11 mouse cellular contexts compared by ENCODE assay signal in the genomic region with DNA sequence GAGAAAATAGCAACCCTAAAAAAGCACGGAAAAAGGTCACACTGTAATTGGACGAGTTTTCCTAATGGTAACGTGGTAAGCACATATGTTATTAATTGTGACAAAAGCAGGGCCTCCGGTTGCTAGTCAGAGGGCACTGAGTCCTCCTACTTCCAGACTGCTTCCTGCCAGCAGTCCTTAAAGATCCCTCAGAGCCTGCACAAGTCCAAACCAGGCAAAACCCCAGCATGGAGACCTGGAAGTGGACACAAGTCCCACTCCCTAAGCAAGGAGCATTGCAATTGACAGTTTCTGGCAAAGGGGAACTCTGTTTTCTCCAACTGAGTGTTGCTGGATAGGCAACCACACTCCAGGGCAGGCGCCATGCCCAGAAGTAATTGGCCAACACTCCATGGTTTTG. TPM values are rescaled to one million over a fixed set of nuclear protein-coding genes. Genes with fewer than 3 reads are reported as not detected.
A peak's percentile ranks its signal among the peaks of the same experiment; 100 is the strongest.
DNase-seq lines count a peak whose midpoint lies in the region; ATAC-seq and TF ChIP-seq lines count a peak whose summit lies in the region.
"Had no signal": no experiment of that assay in that cellular context is flagged by ENCODE, and none has a peak within 500 bp of the region (broad histone marks: within the 10 kb centered on the region; RNA-seq: fewer than 3 reads in every experiment).

No protein-coding gene starts in this region.

- no peak overlapping the region for H3K4me3 ChIP-seq in forebrain, embryonic 10.5 days
- no peak overlapping the region for H3K4me3 ChIP-seq in forebrain, embryonic 16.5 days (replicated peaks; ENCODE audit: low read length)
- H3K4me3 ChIP-seq in olfactory bulb, adult 2 months (ENCODE audit: insufficient read depth, low read depth, low read length) = no peak overlapping the region
- no peak overlapping the region for H3K4me3 ChIP-seq in midbrain, embryonic 16.5 days (ENCODE audit: low read depth, low read length)
- H3K4me3 ChIP-seq: hindbrain, embryonic 15.5 days; liver, embryonic 15.5 days had no signal

- no peak for ATAC-seq in forebrain, embryonic 16.5 days
- no peak for ATAC-seq in midbrain, embryonic 16.5 days

- no peaks in the 10 kb centered on the region for H3K9me3 ChIP-seq in forebrain, embryonic 10.5 days
- H3K9me3 ChIP-seq in forebrain, embryonic 16.5 days (ENCODE audit: control insufficient read depth, low read length) = no peaks in the 10 kb centered on the region
- H3K9me3 ChIP-seq in midbrain, embryonic 16.5 days (replicated peaks; ENCODE audit: control insufficient read depth, low read length, poor library complexity, severe bottlenecking) = no peaks in the 10 kb centered on the region
- H3K9me3 ChIP-seq: hindbrain, embryonic 15.5 days; liver, embryonic 15.5 days had no signal

- DNase-seq in forebrain, embryonic 10.5 days (ENCODE audit: extremely low spot score, low spot score) = no peak
- DNase-seq in right cerebral cortex, postnatal 4 days = peak; percentile 7
- DNase-seq in right cerebral cortex, postnatal 14 days = no peak
- DNase-seq in heart, postnatal 14 days = peak; percentile 34 to 39
- DNase-seq in yolk sac, embryonic 10.5 days (ENCODE audit: low spot score) = no peak
- DNase-seq: thymus, postnatal 4 days had no signal

- TF ChIP-seq CTCF in olfactory bulb, adult 2 months (IDR thresholded peaks at IDR 0.05; ENCODE audit: insufficient read depth, low read depth, low read length) = no peak

- peak overlapping the region; percentile 62; the same call in 1 of the 2 replicates for H3K27ac ChIP-seq in forebrain, embryonic 10.5 days
- no peak overlapping the region for H3K27ac ChIP-seq in forebrain, embryonic 16.5 days (ENCODE audit: low read length)
- peak overlapping the region; percentile 40; the same call in 1 of the 2 replicates for H3K27ac ChIP-seq in olfactory bulb, adult 2 months (ENCODE audit: insufficient read depth, low read depth, low read length)
- H3K27ac ChIP-seq in midbrain, embryonic 16.5 days (ENCODE audit: low read length) = no peak overlapping the region
- H3K27ac ChIP-seq: hindbrain, embryonic 15.5 days; liver, embryonic 15.5 days had no signal

- H3K4me1 ChIP-seq in forebrain, embryonic 10.5 days = no peaks in the 10 kb centered on the region; the same call in 1 of the 2 replicates
- no peaks in the 10 kb centered on the region for H3K4me1 ChIP-seq in forebrain, embryonic 16.5 days (replicated peaks; ENCODE audit: control insufficient read depth, insufficient read depth, low read length)
- H3K4me1 ChIP-seq in olfactory bulb, adult 2 months (ENCODE audit: control insufficient read depth, insufficient read depth, low read length) = no peaks in the 10 kb centered on the region
- no peaks in the 10 kb centered on the region for H3K4me1 ChIP-seq in midbrain, embryonic 16.5 days (ENCODE audit: control insufficient read depth, insufficient read depth, low read length)
- H3K4me1 ChIP-seq: hindbrain, embryonic 15.5 days; liver, embryonic 15.5 days had no signal

- WGBS in forebrain, embryonic 10.5 days = 62% methylated on average over 5 of the region's 5 CpGs
- 54% methylated on average over 5 of the region's 5 CpGs for WGBS in forebrain, embryonic 16.5 days
- 32% methylated on average over 5 of the region's 5 CpGs for WGBS in olfactory bulb, adult 2 months
- 76% methylated on average over 5 of the region's 5 CpGs for WGBS in midbrain, embryonic 16.5 days

- TF ChIP-seq POLR2A in olfactory bulb, adult 2 months (IDR thresholded peaks at IDR 0.05; ENCODE audit: insufficient read depth, low read depth, low read length) = no peak

- H3K36me3 ChIP-seq in forebrain, embryonic 10.5 days (replicated peaks) = no peaks in the 10 kb centered on the region
- no peaks in the 10 kb centered on the region for H3K36me3 ChIP-seq in forebrain, embryonic 16.5 days (ENCODE audit: control insufficient read depth, insufficient read depth)
- no peaks in the 10 kb centered on the region for H3K36me3 ChIP-seq in midbrain, embryonic 16.5 days (ENCODE audit: control insufficient read depth, insufficient read depth, low read length)
- H3K36me3 ChIP-seq: hindbrain, embryonic 15.5 days; liver, embryonic 15.5 days had no signal

- no peaks in the 10 kb centered on the region for H3K27me3 ChIP-seq in forebrain, embryonic 10.5 days (ENCODE audit: poor library complexity, severe bottlenecking)
- H3K27me3 ChIP-seq in forebrain, embryonic 16.5 days (replicated peaks; ENCODE audit: control insufficient read depth, insufficient read depth, low read length) = no peaks in the 10 kb centered on the region
- no peaks in the 10 kb centered on the region for H3K27me3 ChIP-seq in midbrain, embryonic 16.5 days (ENCODE audit: control insufficient read depth, insufficient read depth, low read depth, low read length)
- H3K27me3 ChIP-seq: hindbrain, embryonic 15.5 days; liver, embryonic 15.5 days had no signal

- H3K9ac ChIP-seq in forebrain, embryonic 16.5 days (replicated peaks; ENCODE audit: low read depth, low read length) = no peak overlapping the region
- H3K9ac ChIP-seq in midbrain, embryonic 16.5 days (ENCODE audit: low read depth, low read length) = no peak overlapping the region
- H3K9ac ChIP-seq: hindbrain, embryonic 15.5 days; liver, embryonic 15.5 days had no signal

- intact Hi-C loops in heart, postnatal 14 days (cut with DNase I) = loop anchor here (5.0 to 10.0 kb wide), 4 partner anchors 335 to 1540 kb away; no protein-coding TSS in a partner anchor

- no peak overlapping the region for H3K4me2 ChIP-seq in forebrain, embryonic 16.5 days (ENCODE audit: low read length)
- H3K4me2 ChIP-seq in midbrain, embryonic 16.5 days (ENCODE audit: low read length) = no peak overlapping the region
- H3K4me2 ChIP-seq: hindbrain, embryonic 15.5 days; liver, embryonic 15.5 days had no signal

RNA-seq across cellular contexts. Expression of a gene that starts 27.4 kb away (rescaled TPM):
- polyA plus RNA-seq in forebrain, embryonic 10.5 days (2016; fragmentation: Nextera tagmentation; extraction: Ambion mirVana) = 94.1 and 99.5 TPM in 2 replicates
- 57.1 and 59.9 TPM in 2 replicates for polyA plus RNA-seq in forebrain, embryonic 16.5 days (2015; fragmentation: Nextera tagmentation; extraction: Ambion mirVana)
- 10 to 100 TPM; 15.0 to 20.8 TPM for total RNA-seq in heart, postnatal 14 days (2021)
- not detected in 2 replicates for polyA plus RNA-seq in olfactory bulb, adult 2 months (2012; ENCODE audit: insufficient read depth, insufficient read length, low replicate concordance, missing spikeins)
- 46.8 and 54.3 TPM in 2 replicates for polyA plus RNA-seq in midbrain, embryonic 16.5 days (2015; fragmentation: Nextera tagmentation; extraction: Ambion mirVana)

Comparison
In these comparisons a context has a peak if more than half of its experiments do, and no peak if none do; other contexts are left out.
1. DNase-seq: peak in right cerebral cortex, postnatal 4 days (single experiment) and heart, postnatal 14 days (2 of 2); none in forebrain, embryonic 10.5 days (single experiment), right cerebral cortex, postnatal 14 days (single experiment) and yolk sac, embryonic 10.5 days (single experiment).
2. H3K27ac ChIP-seq: peak in forebrain, embryonic 10.5 days (single experiment) and olfactory bulb, adult 2 months (single experiment); none in forebrain, embryonic 16.5 days (single experiment) and midbrain, embryonic 16.5 days (single experiment).
3. RNA of a gene that starts 27.4 kb away (polyA plus RNA-seq): 94.1 to 99.5 TPM in forebrain, embryonic 10.5 days, 57.1 to 59.9 TPM in forebrain, embryonic 16.5 days and 46.8 to 54.3 TPM in midbrain, embryonic 16.5 days; not detected in olfactory bulb, adult 2 months; every median in the first group is over 10 times any median in the second.